Mouse (Mus musculus) cerebellum, adult 8-10 months (tissue): ENCODE data around the gene Chid1.

Source experiments
- DNase-seq: peaks from one replicate; pipeline ENCODE4 v3.0.0; 2022

Chid1 gene

DNA sequence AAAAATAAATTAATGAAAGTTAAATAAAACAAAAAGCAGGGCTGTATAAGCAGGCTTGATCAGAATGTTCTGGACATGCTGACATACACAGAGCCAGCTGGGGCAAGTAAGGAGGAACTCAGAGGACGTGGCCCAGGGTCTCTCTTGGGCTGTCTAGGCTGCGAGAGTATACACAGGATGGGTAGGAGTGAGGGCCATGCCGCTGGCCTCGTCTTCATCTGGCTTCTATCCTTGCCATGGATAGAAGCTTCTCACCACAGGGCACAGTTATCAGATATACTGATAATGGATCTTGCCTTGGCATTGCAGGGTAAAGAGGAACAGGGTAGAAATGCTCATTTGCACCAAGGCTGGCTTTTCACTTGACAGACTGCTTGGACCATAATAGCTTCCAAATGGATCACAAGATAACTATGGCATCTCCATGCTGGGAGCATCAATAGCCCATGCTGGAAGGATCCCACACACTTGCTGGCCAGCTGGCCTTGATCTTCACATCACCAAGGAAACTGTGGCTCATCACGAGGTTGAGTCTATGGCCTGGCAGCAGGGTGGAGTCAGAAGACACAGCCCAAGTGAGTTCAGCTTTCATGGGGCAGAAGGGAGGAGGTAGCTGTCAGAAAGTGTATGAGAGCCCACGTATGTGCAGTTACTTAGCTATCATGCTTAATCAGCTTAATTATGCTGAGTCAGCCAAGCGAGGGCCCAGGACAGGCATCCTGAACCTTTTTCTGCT is 37.7 kb downstream of the Chid1 start:
- no peak for DNase-seq

DNA sequence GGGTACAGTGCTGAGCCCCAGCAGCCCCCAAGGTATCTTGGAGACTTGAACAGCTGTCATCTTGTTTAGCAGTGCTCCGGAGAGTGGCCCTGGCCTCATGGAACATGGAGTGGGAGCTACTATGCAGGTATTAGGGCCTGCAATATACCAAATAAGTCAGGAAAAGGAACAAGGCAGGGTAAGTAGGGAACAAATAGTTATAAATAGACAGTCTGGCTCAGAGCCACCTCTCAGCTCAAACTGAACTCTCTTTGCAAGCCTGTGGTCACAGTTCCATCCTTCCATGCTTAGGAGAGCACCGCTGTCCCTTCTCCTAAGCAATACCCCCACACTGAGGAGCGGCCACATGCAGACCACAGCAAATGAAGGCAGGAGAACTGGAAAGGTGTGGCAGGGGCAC is 42.1 kb downstream of the Chid1 start:
- no peak for DNase-seq

DNA sequence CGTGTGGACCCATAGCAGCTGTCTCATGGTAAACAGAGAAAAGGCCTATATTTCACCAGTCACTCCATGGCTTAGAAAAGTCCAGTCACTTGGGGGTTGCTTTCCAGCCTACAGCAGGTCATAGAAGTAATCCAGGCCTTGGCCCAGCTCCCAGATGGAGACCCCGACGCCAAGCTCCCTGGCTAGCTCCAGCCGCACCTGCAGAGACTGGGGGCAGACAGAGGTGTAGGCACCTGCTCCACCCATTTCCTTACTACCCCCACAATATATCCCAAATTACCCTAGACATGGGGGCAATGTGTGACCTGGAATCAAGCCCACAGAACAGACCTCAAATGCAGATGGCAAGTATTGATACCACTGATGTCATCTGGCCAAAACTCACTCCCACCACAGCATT is 43.7 kb downstream of the Chid1 start:
- DNase-seq, result no peak

DNA sequence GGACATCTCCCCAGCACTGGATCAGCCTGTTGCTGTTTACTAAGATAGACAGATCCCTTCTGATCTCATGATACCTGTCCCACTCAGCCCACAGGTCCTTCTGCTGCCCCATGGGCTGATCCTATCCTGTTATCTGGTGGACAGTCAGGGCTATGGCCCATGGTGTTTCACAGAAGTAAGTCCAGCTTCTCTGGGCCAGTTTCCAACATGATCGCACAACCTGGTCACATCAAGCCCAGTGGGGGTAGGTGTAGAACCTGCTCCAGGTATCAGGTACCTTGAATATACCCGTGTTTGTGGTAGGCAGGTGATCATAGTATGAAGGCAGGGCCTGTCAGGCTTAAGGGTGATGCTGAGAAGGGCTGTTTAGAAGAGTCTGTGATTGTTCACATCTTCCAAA is 44.3 kb downstream of the Chid1 start:
- no peak for DNase-seq

DNA sequence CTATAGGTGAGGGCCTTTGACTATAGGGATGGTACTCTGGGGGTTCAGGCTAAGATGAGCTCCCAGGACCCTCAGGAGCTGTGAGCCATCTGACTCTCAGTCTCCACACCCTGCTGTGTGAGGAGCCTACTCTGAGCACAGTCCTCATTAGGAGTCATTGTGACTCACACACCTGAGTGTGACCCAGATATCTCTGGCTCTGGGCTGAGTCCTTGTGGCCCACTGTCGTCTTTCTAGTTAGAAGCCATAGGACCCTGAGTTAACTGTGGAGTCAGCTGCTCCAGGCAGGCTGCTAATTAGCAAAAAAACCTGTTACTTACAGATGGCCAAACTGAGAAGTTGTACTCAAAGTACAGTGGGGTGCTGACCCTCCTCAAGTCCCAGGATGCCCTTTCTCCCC is 45.9 kb downstream of the Chid1 start:
- DNase-seq, result no peak

DNA sequence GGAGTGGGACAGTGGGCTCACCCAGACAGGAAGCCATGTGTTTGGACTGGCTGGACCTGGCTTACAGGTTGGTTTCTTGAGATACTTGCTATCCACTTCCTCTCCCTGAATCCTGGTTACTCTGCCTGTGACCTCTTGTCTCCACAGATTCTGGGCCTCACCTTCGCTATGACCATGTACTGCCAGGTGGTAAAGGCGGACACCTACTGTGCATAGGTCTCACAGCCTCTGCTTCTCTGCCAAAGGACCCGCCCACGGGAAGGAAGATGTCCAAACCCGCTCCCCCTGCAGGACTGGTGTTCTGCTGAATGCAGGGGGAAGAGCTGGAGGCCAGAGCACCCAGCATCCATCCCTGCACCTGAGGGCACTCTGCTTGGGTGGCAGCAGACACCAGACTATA is 46.9 kb downstream of the Chid1 start:
- DNase-seq, result peak; percentile 61

DNA sequence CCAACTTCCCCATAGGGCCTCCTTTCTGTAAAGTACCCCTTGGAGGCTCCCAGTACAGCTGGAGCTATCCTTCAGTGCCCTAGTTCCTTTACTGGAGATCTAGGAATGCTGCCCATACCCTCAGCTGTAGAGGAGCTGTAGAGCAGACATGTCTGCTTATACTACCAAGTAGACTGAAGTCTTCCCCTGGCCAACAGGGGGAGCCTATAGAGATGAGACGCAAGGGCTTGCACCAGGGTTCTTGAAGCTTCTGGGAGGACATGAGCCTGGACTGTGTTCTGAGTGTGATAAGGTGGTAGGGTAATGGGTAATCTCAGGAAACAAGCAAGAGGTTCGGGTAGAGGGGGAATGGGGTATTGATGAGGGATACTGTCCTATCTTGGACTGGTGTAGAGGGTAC is 48.5 kb downstream of the Chid1 start:
- peak; percentile 21 for DNase-seq

DNA sequence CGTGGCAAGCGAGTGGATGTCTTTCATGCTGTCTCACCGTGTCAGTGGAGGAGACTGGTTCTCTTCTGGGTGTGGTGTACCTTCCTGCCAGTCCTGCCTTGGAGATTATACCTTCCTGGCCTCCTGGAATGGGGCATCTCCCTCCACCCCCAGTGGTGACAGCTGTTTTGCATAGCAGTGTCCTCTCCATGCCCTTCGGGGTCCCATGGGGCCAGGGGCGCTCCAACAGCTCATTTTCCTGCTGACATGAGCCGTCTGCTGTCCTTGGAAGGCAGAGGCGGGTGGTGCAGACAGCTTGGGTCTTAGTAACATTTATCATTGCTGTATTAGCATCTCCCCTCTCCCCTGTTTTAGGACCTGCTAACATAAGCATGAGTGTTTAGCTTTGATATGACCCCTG is 52.5 kb downstream of the Chid1 start:
- DNase-seq, result no peak

DNA sequence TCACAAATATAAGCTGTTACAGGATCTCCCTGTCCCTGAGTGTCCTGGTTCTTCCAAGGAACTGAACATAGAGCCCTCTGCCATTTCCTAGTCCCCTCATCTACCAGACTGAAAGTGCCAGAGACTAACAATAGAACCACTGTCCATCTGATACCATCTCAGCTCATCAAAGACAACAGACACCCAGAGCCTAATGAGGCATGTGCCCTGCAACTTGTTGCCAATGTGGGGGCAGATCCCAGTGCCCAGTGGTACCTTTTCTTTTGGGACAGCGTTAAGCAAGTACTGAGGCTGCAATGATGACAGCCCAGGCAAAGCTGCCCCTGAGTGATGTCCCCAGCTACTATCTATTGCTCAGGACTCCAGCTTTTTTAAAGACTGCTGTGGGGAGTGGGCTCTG is 53.4 kb downstream of the Chid1 start:
- no peak for DNase-seq

DNA sequence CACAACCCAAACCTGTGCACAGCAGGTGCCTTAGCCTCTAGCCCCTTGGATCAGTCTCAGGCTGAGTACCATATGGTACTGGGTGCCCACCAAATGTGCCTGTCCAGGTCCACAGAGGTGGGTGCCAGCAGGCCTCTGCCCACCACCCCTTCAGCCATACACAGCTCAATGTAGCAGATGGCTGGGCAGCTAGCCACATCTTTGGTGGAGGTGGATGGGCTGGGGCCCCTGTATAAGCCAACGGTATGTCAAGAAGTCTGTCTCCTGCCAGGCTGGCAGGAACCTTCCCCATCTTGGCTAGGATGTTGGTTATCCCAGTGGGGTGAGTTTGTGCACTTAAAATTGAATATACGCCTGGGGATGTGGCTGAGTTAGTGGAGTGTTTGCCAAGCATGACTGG is 54.1 kb downstream of the Chid1 start:
- peak; percentile 96 for DNase-seq

DNA sequence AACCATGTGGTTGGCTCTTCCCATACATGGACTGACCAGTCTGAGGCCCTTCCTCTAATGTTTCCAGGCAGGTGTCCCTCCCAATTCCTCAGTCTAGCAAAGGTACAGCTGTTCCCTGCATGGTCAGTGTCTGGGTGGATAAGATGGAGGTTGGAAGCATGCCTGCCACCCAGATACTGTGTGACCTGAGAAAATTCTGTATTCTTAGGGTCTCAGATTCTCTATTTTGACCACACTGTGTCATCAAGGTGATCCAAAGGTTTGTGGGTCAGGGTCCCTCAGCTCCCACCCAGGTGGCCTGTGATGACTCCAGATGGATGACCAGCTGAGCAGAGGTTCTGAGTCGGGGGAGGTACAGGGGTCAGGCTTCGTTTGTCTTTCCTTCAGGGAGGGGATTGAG is 54.5 kb downstream of the Chid1 start:
- DNase-seq, result peak; percentile 63

DNA sequence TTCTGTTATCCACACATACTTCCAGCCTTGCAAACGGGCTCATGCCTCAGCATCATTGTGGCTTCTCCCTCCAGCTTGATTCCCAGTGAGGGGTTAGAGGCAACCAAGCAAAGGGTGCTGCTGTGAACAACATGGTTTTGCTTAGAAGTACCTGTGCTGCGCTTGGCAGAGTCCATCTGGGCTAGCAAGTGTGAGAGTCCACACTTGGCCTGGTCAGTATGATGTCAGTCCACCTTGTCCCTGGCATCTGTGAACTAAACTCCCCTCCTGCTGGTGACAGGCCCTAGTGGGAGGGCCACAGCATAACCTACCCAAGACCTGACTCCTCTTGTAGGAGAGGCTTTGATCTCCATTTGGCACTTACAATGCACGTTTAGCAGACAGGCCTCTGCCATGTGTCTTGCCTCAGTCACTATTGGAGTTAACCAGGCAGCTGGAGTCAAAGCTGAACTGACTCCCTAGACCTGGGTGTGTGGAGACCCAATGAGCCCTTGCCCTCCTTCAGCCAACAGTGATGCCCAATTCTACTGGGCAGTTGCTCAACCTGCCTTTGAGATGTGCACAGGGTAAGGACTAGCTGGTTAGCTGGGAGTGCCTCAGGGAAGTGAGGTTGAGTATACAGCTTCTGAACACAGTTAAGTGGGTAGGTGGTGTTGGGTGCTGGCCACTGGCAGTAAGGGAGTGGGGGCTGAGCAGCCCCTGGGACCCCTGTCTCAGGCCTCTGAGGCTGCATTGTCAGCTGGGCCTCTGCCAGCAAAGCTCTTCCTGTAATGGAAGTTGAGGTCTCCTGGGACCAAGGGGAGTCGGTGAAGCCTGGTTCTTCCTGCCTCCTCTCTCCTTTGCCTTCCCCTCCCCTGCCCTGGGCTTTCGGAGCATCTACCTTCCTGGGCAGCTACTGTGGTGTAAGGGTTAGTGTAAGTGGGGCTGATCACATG is 55.2 kb downstream of the Chid1 start:
- no peak for DNase-seq

DNA sequence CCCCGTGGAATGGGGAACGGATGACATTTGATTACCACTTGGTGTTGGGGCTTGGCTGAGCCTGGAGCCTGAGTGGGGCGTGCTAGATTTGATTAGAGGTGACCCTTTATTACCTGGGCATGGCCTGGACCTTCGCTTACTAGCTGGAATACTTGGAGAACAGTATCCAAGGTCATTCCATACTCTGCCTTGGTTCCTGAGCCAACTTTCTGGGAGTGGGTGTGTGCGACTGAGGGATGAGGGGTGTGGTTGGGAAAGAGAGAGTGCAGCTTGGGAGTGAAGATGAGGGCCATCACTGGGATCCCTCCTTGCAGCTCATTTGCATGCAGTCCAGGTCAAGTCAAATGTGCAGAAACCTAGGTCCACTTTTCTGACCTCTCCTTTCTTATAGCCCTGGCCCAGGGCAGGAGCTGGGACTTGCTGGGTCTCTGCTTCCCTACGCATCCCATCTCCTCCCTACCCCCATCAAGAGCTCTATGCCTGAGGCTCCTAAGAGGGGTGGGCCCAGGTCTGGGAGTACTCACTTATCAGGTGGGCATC is 56.5 kb downstream of the Chid1 start:
- no peak for DNase-seq

DNA sequence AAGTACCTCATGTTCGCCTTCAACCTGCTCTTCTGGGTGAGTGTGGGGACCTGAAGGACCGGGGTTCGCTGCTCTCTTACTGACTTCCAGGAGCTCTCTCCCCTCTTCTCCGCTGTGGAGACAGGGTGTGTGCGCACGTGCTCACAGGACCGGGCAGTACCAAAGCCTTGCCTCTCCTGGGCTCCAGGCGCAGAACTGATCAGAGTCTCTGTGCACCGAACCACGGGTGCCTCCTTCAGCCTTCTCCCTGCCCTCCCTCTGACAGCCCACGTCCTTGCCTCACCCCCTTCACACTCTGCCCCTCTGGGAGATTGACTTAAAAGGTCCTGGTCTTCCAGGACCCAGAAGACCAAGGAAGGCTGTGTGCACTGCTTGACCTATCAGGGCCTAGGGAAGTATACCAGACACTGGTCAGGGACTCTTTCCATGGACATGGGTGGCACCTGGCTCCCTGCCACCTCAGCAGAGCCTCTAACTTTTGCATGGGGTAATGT is 57.1 kb downstream of the Chid1 start:
- DNase-seq, result no peak

DNA sequence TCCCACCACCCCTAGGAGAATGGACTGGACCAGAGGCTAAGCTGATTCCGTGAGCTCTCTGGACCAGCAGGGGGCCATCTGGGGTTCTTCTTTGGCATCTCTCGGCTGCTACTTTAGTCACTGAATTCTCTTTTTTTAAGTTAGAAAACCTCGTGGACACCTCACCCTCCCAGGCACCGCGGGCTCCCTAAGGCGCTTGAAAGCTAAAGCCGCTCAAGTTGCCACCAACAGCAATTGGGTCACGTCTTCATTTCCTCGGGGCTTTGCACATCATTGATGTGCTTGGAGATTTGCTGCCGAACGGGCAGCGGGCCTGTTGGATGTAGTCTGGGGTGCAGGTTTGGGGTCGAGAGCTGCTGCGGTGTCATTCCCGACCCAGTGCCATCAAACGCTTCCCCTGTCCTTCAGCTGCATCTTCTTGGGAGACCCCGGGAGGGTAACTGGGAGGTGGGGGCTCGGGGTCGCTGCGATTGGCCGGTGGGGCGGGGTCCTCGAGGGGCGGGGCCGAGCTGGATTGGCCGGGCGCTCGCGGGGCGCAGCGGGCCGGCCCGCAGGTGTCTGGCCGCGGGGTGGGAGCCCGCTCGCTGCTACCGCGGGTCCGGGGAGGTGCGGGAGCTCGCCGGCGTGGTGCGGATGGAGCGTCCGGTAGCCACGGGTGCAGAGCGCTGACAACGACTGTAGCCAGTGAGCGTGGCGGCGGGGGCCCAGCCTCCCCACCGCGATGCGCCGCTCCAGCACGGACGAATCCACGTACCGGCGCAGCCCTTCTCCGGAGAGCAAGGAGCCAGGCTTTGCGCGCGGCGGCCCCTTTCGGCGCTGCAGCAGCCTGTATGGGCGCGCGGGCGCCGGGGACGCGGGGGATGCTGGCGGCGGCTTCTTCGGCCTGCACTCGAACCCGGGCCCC is 57.9 kb downstream of the Chid1 start:
- DNase-seq, result peak; percentile 76

DNA sequence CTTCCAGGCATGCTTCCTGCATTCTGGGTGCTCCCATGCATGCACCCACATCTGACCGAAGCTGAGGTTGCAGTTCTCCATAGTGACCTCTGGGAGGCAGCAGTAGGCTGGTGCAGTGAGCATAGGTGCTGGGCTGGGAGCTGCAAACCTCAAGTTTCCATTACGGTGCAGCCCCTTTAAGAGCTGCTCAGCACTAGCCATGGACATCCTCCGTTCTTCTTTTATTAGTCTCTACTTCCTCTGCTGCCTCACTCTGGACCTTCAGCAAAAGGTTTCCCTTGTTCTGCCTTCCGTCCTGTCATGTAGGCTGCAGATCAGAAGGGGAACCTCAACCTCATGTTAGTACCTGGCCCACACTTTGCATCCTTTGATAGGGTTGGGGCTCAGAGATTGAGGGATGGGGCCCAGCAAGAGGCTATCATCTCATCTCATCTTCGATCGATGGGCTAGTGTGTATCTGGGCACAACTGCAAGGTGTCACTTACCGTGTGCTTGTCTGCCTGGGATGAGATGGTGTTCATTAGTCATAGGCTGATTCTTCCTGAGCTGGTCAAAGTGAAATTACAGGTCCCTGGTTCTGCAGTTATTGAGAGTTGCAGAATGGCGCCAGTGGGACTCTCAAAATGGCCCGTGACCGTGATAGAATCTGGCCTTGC is 58.7 kb downstream of the Chid1 start:
- DNase-seq, result peak; percentile 87

DNA sequence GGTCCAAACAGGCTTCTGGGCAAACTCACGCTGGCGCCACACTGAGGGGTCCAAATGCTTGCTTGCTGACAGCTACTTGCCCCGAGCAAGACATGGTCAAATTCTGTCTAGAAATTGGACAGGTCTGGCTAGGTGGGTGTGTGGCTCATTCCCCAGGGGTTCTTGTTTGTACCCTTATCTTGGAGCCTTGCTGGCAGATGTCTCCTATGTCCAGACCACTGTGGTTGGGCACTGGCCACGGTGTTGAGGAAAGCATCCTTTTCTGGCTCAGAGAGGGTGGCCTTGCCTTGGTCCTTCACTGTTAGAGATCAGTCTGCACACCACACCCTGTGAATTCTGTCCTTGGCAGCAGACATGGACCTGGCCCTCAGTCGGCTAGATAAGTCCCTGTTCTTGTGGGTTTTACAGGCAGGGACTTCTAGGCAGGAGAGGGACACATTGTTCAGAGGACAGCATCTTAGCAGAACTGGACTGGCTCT is 61.3 kb downstream of the Chid1 start:
- DNase-seq, result no peak

DNA sequence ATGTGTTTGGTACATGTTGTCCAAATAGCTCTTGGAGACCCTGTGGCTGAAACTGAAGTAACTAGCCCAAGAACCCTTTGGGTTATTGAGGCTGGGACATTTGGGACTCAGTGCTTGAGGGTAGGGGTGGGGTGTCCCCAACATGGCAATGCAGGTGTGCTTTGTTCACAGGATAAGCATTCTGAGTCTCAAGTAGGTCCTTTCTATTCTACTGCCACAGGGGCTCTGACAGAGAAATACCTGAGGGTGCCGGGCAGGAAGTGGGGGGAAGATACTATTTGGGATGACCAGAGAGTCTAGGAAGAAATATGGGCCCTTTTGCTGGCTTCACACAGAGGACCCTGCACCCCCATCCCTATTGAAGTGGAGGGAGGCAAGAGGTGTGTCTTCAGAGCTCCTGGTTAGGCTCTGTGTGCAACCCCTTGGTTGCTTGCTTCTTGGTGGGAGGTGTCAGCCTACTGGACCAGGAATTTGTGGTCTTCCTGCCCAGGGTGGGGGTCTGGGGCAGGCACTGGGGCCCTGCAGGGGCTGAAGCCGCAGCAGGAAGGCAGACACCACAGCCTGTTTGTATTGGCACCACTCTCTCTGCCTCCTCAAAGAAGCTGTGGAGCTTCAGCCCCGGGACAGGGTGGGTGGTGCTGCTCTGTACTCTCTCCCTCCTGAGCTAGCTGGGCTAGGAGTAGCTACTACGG is 61.9 kb downstream of the Chid1 start:
- DNase-seq, result no peak

DNA sequence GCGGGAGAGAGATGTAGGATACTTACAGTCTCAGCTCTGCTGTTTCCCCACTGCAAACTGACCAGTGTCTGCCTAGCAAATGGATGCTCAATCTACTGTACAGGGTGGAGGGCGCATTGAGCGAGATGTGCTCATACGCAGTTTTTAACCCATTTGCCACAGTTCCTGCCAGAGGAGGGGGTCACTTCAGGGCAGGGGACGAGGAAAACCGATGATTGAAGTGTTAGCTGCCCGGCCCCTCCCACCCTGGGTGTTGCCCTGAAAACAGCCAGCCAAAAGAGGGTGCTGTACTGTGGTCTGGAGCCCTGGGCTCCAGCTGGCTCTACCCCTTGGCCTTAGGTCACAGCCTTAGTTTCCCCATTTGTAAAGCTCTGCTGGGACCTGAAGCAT is 62.7 kb downstream of the Chid1 start:
- DNase-seq, result no peak

DNA sequence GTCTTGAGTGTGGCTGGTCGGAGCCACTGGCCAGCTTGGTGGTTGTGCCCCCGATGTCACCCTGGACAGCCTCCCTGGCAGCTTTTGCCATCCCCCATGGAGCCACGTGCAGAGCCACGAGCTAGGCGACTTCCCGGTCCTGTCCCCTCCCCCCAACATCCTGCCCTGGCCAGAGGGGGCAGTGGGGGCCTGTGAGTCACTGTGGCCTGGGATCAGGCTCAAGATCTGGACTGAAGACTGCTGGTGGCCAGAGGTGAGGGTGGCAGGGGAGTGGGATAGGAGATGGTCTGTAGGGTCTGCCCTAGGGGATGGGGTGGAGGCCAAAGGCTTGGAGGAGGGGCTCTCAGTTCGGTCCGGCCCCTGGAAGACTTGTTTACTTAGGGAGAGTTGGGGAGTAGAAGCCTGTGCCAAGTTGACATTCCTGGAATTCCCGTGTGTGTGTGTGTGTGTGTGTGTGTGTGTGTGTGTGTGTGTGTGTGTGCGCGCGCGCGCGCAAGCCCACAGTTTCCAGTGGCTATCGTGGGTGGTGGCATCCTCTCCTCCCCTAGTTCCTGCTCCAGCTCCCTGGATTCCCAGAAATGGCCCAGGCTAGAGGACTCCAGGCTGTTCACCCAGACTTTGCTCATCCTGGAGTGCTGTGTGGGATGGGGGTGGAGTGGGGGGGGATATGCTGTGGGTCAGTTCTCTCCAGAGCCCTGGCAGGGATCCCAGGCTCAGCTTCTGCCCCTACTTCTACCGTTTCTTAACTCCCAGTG is 63.3 kb downstream of the Chid1 start:
- DNase-seq, result no peak

DNA sequence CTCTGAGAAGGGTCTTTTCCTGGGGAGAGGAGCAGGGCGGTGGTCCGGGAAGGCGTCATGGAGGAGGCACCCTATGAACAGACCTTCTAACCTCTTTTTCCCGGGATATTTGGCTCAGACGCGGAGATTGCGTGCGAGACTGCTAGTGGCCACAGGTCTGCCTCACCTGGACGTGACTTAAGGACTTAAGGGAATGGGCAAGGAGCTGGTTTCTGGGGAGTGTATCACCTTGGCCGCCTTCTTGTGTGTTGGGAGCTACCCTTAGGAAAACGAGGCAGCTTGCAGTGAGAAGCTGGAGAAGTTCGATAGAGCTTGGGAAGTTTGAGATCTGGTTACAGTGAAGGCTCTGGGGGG is 63.9 kb downstream of the Chid1 start:
- DNase-seq, result no peak
